Mouse (Mus musculus): Measurements from ENCODE around the gene Fancl.
"Not testable (repeated sequence)": the region's sequence is repeated elsewhere in the genome, so short reads cannot be mapped to it uniquely, and the experiment has no call there.

Fancl gene

GRCm38 (mm10) chr11:26385971-26386370 is at the start of gene Fancl:
TSS of gene Fancl (plus strand) at chr11:26386135.
- no peak for DNase-seq

DNA sequence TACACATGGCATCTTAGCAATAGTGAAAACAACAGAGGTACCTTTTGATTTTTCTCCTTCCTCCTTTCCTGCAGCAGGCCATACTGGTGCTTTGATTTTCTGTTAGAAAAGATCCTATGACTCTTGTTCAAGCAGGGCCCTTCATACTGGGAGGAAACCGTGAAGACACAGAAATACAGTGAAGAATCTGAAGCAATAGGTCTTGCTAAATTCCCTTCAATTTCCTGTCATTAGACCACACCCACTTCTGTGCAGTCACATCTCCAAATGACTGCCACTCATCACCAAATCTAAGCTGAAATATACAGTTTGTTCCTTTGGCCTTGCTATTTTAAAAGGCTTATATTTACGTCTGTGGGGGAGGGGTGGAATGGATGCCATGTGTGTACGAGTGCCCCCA is 49.1 kb upstream of the Fancl start:
- DNase-seq = no peak

DNA sequence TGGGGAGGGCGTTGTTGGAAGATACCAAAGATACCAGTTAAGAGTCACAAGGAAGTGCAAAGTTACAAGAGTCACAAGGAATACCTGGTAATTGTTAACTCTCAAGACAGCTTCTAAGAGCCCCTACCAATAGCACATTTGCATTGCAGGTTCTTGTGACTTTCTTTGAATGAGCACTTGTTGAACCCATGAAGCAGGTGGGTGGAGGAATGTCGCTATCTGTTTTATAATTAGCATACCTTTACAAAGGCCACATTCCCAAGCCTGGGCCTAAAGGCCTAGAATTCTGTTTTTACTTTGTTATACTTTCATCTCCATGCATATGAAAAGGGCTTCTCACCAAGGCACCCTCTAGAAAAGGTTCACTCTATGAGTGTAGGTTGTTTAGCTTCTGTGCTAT is 15.8 kb upstream of the Fancl start:
- DNase-seq = not testable (repeated sequence)

DNA sequence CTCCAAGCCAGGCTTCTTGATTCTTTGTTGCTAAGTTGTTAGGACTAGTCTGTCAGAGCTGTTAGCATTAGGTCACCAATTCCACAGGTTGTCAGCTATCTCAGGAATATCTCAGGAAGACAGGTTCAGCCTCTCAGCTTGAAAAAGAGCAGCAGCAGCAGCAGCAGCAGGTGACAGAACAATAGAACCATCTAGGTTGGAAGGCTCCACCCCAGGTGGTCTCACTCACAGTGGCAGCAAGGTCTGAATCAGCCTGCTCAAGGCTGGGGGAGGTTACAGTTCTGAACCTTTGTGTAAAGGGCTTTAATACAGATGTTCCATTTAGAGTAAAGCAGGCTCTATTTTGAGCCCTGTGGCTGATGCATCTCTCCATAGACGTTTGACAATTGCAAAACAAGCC is 14.0 kb upstream of the Fancl start:
- DNase-seq = not testable (repeated sequence)

DNA sequence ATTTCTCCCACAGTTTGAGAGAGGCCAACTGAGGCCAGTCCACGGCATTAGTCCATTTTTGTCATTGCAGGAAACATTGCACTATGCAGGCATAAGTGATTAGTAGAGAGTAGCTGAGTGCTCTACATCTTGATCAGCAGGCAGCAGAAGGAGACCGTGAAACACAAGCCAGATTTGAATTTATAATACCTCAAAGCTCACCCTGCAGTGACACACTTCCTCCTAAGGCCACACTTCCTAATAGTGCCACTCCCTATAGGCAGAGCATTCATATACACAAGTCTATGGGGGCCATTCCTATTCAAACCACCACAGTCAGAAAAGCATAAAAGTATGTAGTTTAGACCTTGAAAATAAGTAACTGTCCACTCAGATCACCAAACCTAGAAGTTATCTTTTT is 11.8 kb upstream of the Fancl start:
- DNase-seq = no peak

GRCm38 (mm10) chr11:26378074-26378473 is 7.9 kb upstream of the Fancl start:
- DNase-seq = no peak

- no peak for DNase-seq
Measured at GRCm38 (mm10) chr11:26381499-26381898, 4.4 kb upstream of the Fancl start.

DNA sequence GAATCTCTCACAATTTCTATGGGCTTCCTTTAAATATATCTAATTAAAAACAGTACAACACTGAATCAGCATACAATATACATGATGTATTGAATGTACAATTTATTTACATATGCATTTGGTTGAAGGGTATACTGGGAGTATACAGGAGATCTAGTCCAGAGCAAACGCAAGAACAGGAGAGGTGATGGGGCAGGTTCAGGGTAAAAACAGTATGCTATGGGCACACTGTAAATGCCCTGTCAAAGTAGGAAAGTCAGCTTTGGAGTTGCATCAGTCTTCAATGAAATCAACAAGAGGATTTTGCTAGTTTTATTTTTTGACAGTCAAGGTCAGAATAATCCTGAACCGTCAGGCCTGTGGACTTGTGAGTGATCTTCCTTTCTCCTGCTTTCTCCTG is 743 bp downstream of the Fancl start:
- DNase-seq = no peak

GRCm38 (mm10) chr11:26387087-26387611 is 1.2 kb downstream of the Fancl start:
- peak; percentile 94 to 95 for DNase-seq

GRCm38 (mm10) chr11:26395561-26395960 is 9.6 kb downstream of the Fancl start:
- no peak for DNase-seq

DNA sequence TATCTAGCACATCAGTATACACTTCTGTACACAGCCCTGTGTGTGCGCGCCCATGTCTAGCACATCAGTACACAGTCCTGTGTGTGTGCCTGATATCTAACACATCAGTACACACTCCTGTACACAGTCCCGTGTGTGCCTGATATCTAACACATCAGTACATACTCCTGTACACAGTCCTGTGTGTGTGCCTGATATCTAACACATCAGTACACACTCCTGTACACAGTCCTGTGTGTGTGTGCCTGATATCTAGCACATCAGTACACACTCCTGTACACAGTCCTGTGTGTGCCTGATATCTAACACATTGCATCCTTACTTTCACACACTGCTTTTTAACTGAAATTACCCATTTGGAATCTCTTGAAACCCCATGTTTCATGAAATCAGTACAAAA is 27.0 kb downstream of the Fancl start:
- no peak for DNase-seq

DNA sequence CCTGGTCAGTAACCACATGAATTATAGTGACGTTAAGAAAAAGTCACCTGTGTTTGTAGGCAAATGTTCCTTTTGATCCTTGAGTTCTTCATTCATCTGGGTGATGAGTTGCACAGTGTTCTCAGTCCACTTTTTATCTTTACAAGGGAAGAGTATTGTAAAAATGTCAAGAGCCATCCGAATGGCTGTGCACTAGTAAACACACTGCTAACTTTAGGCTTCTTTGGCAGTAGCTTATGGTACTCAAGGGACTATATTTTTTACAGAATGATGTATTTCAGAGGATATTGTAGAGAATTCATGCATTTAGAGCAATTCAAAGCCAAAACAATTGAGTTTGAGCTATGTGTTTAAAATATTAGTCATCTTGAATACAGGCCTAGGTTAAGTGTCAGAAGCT is 35.5 kb downstream of the Fancl start:
- DNase-seq = no peak

DNA sequence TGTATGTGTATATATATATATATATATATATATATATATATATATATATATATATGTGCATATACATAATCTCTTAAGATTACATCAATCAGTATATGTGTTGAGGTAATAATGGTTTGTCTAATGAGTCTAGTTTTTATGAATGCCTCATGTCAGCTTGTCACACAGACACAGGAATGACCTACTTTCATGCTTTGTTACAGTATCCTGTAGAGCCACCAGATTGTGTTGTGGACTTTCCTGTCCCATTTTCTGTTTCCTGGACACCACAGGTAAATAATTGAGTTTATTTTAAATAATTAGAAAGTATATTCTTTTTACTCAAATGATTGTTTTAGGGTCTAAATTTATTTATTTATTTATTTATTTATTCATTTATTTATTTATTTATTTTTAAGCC is 48.3 kb downstream of the Fancl start:
- no peak for DNase-seq

GRCm38 (mm10) chr11:26437818-26438217 is 51.9 kb downstream of the Fancl start:
- DNase-seq = no peak

DNA sequence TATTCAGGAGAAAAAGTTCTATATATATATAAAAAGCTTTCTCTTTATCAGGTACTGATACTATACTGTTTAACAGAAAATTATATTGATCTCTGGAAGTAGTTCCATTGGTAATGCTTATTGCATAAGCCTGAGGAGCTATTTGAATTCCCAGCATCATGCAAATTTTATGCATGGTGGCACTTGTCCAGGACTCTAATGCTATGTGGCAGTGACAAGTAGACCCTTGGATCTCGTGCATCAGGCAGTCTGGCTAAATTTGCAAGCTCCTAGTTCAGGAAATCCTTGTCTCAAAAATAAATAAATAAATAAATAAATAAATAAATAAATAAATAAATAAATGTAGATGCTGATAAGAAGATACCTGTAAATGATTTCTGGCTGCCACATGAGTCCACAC is 55.2 kb downstream of the Fancl start:
- no peak for DNase-seq

DNA sequence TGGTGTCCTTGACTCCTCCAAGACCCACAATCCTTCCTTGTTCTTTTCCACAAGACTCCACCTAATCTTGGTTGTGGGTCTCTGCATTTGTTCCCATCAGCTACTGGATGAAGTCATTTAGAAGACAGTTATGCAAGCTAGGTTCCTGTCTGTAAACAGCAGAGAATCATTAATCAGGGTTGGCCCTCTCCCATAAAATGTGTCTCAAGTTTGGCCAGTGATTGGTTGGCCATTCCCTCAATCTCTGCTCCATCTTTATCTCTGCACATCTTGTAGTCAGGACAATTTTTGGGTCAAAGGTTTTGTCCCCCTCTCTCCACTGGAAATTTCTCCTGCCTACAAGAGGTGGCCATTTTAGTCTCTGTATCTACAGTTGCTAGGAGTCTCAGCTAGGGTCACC is 58.4 kb downstream of the Fancl start:
- DNase-seq = no peak

DNA sequence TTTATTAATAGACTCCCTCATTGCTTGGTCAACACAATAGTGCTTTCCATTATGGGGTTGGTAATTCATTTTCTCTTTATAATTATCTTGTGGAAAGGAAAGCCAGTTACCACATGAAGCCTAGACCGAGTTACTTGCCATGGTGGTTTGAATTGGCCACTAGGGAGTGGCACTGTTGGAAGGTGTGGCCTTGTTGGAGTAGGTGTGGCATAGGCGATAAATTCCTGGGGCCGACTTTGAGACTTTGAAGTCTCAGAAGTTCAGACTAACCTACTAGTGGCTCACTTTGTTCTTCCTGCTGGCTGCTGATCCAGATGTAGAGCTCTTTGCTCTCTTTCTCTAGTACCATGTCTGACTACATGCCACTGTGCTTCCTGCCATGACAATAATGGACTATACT is 63.9 kb downstream of the Fancl start:
- DNase-seq = no peak

DNA sequence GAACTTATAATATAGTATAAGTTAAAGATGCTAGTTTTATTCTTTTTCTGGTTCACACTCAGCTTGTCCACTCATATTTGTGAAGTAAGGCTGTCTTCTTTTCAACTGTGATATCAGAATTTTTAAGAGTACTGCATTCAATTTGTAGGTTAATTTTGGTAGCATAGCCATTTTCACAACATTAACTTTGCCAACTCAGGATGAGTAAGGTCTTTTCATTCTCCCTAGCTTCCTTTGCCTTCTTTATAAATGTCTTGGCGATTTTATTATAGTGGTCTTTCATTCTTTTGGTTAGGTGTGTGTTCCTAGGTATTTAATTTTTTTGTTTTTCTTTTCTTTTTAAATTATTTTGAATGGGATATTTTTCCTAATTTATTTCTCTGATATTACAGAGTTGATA is 64.7 kb downstream of the Fancl start:
- DNase-seq = no peak

GRCm38 (mm10) chr11:26451228-26451627 is 65.3 kb downstream of the Fancl start:
- no peak for DNase-seq

- DNase-seq = no peak
Measured at GRCm38 (mm10) chr11:26452693-26453092, 66.8 kb downstream of the Fancl start.

DNA sequence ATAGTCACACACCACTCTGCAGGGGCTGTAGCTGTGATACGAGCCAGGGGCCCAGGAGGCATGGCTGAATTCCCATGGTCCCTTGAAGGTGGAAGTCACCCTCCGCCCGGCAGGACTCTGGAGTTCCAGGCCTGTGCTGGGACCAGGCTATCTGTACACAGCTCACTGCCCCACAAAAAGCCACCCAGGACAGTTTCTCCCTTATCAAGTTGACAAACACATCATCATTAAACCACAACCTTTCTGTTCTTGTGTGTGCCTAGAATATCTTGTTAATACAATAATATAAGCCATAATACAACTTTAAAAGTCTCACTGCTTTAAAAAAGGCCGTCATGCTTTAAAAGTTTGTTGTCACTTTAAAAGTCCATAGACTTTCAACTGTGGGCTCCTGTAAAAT is 68.1 kb downstream of the Fancl start:
- DNase-seq = no peak

GRCm38 (mm10) chr11:26477037-26477739 is 91.3 kb downstream of the Fancl start:
- no peak for DNase-seq

DNA sequence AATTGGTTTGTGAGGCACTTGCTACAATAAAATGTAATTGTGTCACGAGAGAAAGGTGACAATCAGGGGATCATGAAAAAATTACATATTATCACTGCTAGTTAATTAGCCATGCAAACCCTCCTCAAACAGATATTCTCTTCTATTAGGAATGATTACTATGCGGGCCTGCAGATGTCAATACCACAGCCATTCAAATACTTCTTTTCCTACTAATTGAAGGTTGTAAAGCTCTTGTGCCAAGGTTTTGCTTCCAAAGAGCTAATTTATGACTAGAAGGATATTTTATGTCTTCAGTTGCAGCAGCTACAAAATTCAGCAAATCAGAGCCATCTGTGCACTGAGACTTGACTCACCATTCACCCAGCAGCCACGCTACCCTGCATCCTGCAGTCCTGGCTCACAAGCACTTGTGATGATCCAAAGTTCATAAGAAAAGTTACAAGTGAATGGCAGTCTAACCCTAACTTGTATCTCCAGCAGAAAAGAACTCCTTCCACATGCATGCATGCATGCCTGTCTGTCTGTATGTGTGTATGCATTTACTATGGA is 95.8 kb downstream of the Fancl start:
- no peak for DNase-seq

DNA sequence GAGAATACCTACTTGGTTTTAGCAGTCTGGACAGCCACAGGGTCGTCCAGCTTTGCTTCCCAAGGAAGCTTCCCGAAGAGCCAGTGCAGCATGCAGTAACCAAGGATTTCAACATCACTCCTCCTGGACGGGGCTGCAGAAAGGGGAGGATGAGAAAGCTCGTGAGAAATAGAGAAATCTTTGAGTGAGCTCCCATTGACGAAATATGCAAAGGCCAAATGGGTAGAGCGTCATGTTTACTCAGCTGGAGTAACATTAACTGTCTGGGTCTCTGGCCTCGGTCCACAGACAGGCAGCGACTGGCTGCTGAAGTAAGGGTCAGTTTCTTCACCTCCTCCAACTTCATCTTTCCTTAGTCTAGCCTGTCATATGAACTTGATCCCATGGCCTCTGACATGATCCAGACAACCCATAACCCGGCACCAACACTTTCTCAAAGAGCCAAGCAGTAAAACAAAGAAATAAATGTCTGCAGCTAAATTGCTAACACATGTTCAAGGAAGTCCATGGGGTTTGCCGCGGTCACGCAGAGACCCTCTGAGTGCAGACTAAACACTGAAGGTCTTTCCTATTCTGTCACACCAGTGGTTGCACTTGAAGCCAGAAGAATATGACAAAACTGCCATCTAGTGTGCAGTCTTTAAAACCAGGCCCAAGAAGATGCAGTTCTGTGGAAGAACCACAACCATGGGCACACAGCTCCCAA is 104.0 kb downstream of the Fancl start:
- DNase-seq = peak; percentile 55 to 74
